Mouse (Mus musculus) lung, postnatal 36 days (tissue): ENCODE results near the gene Cast.

Source experiments
- DNase-seq: peaks from one replicate; pipeline ENCODE4 v3.0.0; 2022; ENCODE audit warnings: mixed read lengths

Gene Cast

DNA sequence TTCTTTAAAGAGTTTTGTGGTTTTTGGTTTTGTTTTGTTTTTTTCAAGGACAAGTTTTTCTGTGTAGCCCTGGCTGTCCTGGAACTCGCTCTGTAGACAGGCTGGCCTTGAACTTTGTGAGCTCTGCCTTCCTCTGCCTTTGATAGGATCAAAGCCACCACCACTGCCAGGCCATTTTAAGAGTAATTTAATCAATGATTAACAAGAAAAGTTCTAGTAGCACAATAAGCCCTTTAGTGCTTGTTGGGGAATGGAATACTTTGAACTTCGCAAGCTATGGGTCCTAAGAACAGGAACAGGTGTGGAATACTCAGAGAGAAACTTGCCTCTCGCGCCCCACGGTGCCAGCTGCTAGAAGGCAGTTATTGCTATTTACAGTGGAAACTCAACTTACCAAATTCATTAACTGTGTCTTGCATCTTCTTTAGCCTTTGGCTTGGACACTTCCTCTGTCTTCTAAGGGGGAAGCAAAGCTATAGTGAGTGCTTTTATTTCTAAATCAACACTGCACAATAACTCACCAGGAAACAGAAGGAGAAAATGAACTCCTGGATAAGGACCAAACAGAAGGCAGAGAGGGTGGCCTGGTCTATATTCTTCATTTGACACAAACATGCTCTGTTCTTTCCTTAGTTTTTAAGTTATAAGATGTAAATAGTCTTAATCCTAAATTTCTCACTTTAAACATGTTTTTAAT lies 113.0 kb downstream of the Cast start:
- no peak for DNase-seq
